Mouse (Mus musculus): ENCODE measurements around the gene Vmn2r13. TPM values are rescaled to one million over a fixed set of nuclear protein-coding genes. Genes with fewer than 3 reads are reported as not detected.

Vmn2r13 gene
- polyA plus RNA-seq, 1 experiment from 2014 or later: not detected

Other genes with a start within 250 kb of the Vmn2r13 start
- not detected in 2 replicates for gene Vmn2r10, start 185.7 kb downstream of the Vmn2r13 start, polyA plus RNA-seq (2014; fragmentation: Nextera tagmentation; extraction: Ambion mirVana)
- not detected in 2 replicates for gene Vmn2r11, start 132.6 kb downstream of the Vmn2r13 start, polyA plus RNA-seq (2014; fragmentation: Nextera tagmentation; extraction: Ambion mirVana)
- not detected in 2 replicates for gene Vmn2r12, start 94.2 kb downstream of the Vmn2r13 start, polyA plus RNA-seq (2014; fragmentation: Nextera tagmentation; extraction: Ambion mirVana)
- gene Vmn2r14, start 32.5 kb upstream of the Vmn2r13 start, polyA plus RNA-seq (2014; fragmentation: Nextera tagmentation; extraction: Ambion mirVana): not detected in 2 replicates
- gene Vmn2r15, start 105.4 kb upstream of the Vmn2r13 start, polyA plus RNA-seq (2014; fragmentation: Nextera tagmentation; extraction: Ambion mirVana): not detected in 2 replicates
- not detected in 2 replicates for gene Vmn2r16, start 138.0 kb upstream of the Vmn2r13 start, polyA plus RNA-seq (2014; fragmentation: Nextera tagmentation; extraction: Ambion mirVana)
- gene Vmn2r17, start 227.5 kb upstream of the Vmn2r13 start, polyA plus RNA-seq (2014; fragmentation: Nextera tagmentation; extraction: Ambion mirVana): not detected in 2 replicates